Mouse (Mus musculus): Measurements from ENCODE around the gene Rcc1l. TPM values are rescaled to one million over a fixed set of nuclear protein-coding genes. Genes with fewer than 3 reads are reported as not detected.

Gene Rcc1l
- polyA plus RNA-seq, 1 experiment = 10.7 TPM

GRCm38 (mm10) chr5:134139429-134139828 is 37.1 kb downstream of the Rcc1l start:
- no peaks in the 10 kb centered on the region for H3K36me3 ChIP-seq (ENCODE audit: control insufficient read depth, insufficient read depth, low read length)
- TF ChIP-seq CTCF (IDR thresholded peaks at IDR 0.05; ENCODE audit: extremely low read depth, insufficient read depth, insufficient read length, insufficient replicate concordance) (no peak), POLR2A (IDR thresholded peaks at IDR 0.05; ENCODE audit: low read depth, low read length) (no peak)
- H3K27ac ChIP-seq (ENCODE audit: insufficient read depth, low read length) = no peak overlapping the region
- 89% methylated on average over 6 of the region's 6 CpGs for WGBS
- H3K27me3 ChIP-seq (ENCODE audit: control insufficient read depth, insufficient read depth, low read length) = no peaks in the 10 kb centered on the region
- no peaks in the 10 kb centered on the region for H3K4me1 ChIP-seq (ENCODE audit: control insufficient read depth, insufficient read depth, insufficient read length)
- H3K4me3 ChIP-seq (ENCODE audit: extremely low read depth, insufficient read depth, insufficient read length) = no peak overlapping the region
- DNase-seq (ENCODE audit: low read depth in 1 of 2, low spot score in 2 of 2) = no peak

GRCm38 (mm10) chr5:134137933-134138332 is 38.6 kb downstream of the Rcc1l start:
- no peak overlapping the region for H3K27ac ChIP-seq (ENCODE audit: insufficient read depth, low read length)
- TF ChIP-seq POLR2A (IDR thresholded peaks at IDR 0.05; ENCODE audit: low read depth, low read length) (no peak), CTCF (IDR thresholded peaks at IDR 0.05; ENCODE audit: extremely low read depth, insufficient read depth, insufficient read length, insufficient replicate concordance) (no peak)
- H3K4me3 ChIP-seq (ENCODE audit: extremely low read depth, insufficient read depth, insufficient read length) = no peak overlapping the region
- H3K4me1 ChIP-seq (ENCODE audit: control insufficient read depth, insufficient read depth, insufficient read length) = no peaks in the 10 kb centered on the region
- no peaks in the 10 kb centered on the region for H3K27me3 ChIP-seq (ENCODE audit: control insufficient read depth, insufficient read depth, low read length)
- no peak for DNase-seq (ENCODE audit: low read depth in 1 of 2, low spot score in 2 of 2)
- WGBS = 85% methylated on average over 5 of the region's 5 CpGs
- no peaks in the 10 kb centered on the region for H3K36me3 ChIP-seq (ENCODE audit: control insufficient read depth, insufficient read depth, low read length)

DNA sequence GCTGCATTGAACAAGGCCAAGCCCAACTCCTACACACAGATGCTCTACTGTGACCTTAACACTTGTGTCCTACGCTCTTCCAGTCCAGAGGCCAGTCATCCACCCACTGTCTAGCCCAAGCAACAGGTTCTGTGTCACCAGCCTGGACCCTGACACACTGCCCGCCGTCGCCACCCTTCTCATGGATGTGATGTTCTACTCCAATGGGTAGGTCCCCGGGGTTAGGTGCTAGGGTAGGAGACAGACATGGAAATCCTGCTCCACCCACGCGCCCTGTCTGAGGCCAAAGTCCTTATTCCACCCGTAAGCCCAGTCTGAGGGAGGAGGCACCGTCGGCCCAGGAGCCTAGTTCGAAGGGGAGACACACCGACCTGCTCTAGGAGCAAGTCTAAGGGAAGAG is 40.6 kb downstream of the Rcc1l start:
- Histone ChIP-seq H3K4me1 (ENCODE audit: control insufficient read depth, insufficient read depth, insufficient read length) (no peaks in the 10 kb centered on the region), H3K27me3 (ENCODE audit: control insufficient read depth, insufficient read depth, low read length) (no peaks in the 10 kb centered on the region), H3K27ac (ENCODE audit: insufficient read depth, low read length) (no peak overlapping the region), H3K36me3 (ENCODE audit: control insufficient read depth, insufficient read depth, low read length) (no peaks in the 10 kb centered on the region), H3K4me3 (ENCODE audit: extremely low read depth, insufficient read depth, insufficient read length) (no peak overlapping the region)
- DNase-seq (ENCODE audit: low read depth in 1 of 2, low spot score in 2 of 2) = no peak
- TF ChIP-seq POLR2A (IDR thresholded peaks at IDR 0.05; ENCODE audit: low read depth, low read length) (no peak), CTCF (IDR thresholded peaks at IDR 0.05; ENCODE audit: extremely low read depth, insufficient read depth, insufficient read length, insufficient replicate concordance) (no peak)
- 98% methylated on average over 12 of the region's 12 CpGs for WGBS

DNA sequence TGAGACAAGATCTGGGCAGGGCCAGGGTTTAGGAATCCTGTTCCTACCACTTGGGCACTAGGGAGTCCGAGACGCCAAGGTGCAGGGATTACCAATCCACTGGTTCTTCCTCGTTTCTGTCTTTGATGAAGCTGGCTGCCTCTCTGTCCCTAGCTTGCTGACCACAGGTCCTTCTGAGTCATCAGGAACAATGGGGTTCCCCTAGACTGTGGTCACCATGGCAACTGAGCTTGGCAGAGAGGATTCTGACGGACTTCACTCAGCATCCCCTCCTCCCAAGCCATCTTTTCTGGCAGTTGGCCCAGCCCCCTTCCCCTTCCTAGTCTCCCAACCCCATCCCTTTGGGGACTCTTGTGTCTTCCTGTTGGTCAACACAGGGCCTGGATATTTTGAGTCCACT is 45.0 kb downstream of the Rcc1l start:
- H3K36me3 ChIP-seq (ENCODE audit: control insufficient read depth, insufficient read depth, low read length) = no peaks in the 10 kb centered on the region
- no peaks in the 10 kb centered on the region for H3K4me1 ChIP-seq (ENCODE audit: control insufficient read depth, insufficient read depth, insufficient read length)
- TF ChIP-seq CTCF (IDR thresholded peaks at IDR 0.05; ENCODE audit: extremely low read depth, insufficient read depth, insufficient read length, insufficient replicate concordance) (no peak), POLR2A (IDR thresholded peaks at IDR 0.05; ENCODE audit: low read depth, low read length) (no peak)
- no peak overlapping the region for H3K4me3 ChIP-seq (ENCODE audit: extremely low read depth, insufficient read depth, insufficient read length)
- no peaks in the 10 kb centered on the region for H3K27me3 ChIP-seq (ENCODE audit: control insufficient read depth, insufficient read depth, low read length)
- WGBS = 69% methylated on average over 4 of the region's 4 CpGs
- no peak overlapping the region for H3K27ac ChIP-seq (ENCODE audit: insufficient read depth, low read length)
- no peak for DNase-seq (ENCODE audit: low read depth in 1 of 2, low spot score in 2 of 2)

- TF ChIP-seq POLR2A (IDR thresholded peaks at IDR 0.05; ENCODE audit: low read depth, low read length) (no peak), CTCF (IDR thresholded peaks at IDR 0.05; ENCODE audit: extremely low read depth, insufficient read depth, insufficient read length, insufficient replicate concordance) (no peak)
- 83% methylated on average over 2 of the region's 2 CpGs for whole genome bisulfite sequencing
Measured at GRCm38 (mm10) chr5:134126232-134126631, 50.3 kb downstream of the Rcc1l start.

GRCm38 (mm10) chr5:134123846-134124245 is 52.7 kb downstream of the Rcc1l start:
- H3K36me3 ChIP-seq (ENCODE audit: control insufficient read depth, insufficient read depth, low read length) = no peaks in the 10 kb centered on the region
- H3K4me3 ChIP-seq (ENCODE audit: extremely low read depth, insufficient read depth, insufficient read length) = no peak overlapping the region
- TF ChIP-seq POLR2A (IDR thresholded peaks at IDR 0.05; ENCODE audit: low read depth, low read length) (no peak), CTCF (IDR thresholded peaks at IDR 0.05; ENCODE audit: extremely low read depth, insufficient read depth, insufficient read length, insufficient replicate concordance) (no peak)
- 86% methylated on average over 6 of the region's 6 CpGs for WGBS
- no peak for DNase-seq (ENCODE audit: low read depth in 1 of 2, low spot score in 2 of 2)
- H3K4me1 ChIP-seq (ENCODE audit: control insufficient read depth, insufficient read depth, insufficient read length) = no peaks in the 10 kb centered on the region
- H3K27me3 ChIP-seq (ENCODE audit: control insufficient read depth, insufficient read depth, low read length) = no peaks in the 10 kb centered on the region
- H3K27ac ChIP-seq (ENCODE audit: insufficient read depth, low read length) = no peak overlapping the region

More at GRCm38 (mm10) chr5:134126232-134126631, 50.3 kb downstream of the Rcc1l start:
- no peaks in the 10 kb centered on the region for H3K36me3 ChIP-seq (ENCODE audit: control insufficient read depth, insufficient read depth, low read length)
- H3K4me1 ChIP-seq (ENCODE audit: control insufficient read depth, insufficient read depth, insufficient read length) = no peaks in the 10 kb centered on the region
- no peak for DNase-seq (ENCODE audit: low read depth in 1 of 2, low spot score in 2 of 2)
- no peaks in the 10 kb centered on the region for H3K27me3 ChIP-seq (ENCODE audit: control insufficient read depth, insufficient read depth, low read length)
- no peak overlapping the region for H3K27ac ChIP-seq (ENCODE audit: insufficient read depth, low read length)
- H3K4me3 ChIP-seq (ENCODE audit: extremely low read depth, insufficient read depth, insufficient read length) = no peak overlapping the region

- DNase-seq (ENCODE audit: low read depth in 1 of 2, low spot score in 2 of 2) = no peak
- TF ChIP-seq POLR2A (IDR thresholded peaks at IDR 0.05; ENCODE audit: low read depth, low read length) (no peak), CTCF (IDR thresholded peaks at IDR 0.05; ENCODE audit: extremely low read depth, insufficient read depth, insufficient read length, insufficient replicate concordance) (no peak)
- H3K4me1 ChIP-seq (ENCODE audit: control insufficient read depth, insufficient read depth, insufficient read length) = no peaks in the 10 kb centered on the region
- WGBS = 45% methylated on average over 4 of the region's 4 CpGs
- no peak overlapping the region for H3K27ac ChIP-seq (ENCODE audit: insufficient read depth, low read length)
- no peaks in the 10 kb centered on the region for H3K36me3 ChIP-seq (ENCODE audit: control insufficient read depth, insufficient read depth, low read length)
- H3K4me3 ChIP-seq (ENCODE audit: extremely low read depth, insufficient read depth, insufficient read length) = no peak overlapping the region
- no peaks in the 10 kb centered on the region for H3K27me3 ChIP-seq (ENCODE audit: control insufficient read depth, insufficient read depth, low read length)
Measured at GRCm38 (mm10) chr5:134121893-134122259, 54.7 kb downstream of the Rcc1l start.
